Mouse (Mus musculus): ENCODE results near the gene Zfp932. TPM values are rescaled to one million over a fixed set of nuclear protein-coding genes. Genes with fewer than 3 reads are reported as not detected.
"Not testable (repeated sequence)": the region's sequence is repeated elsewhere in the genome, so short reads cannot be mapped to it uniquely, and the experiment has no call there.

Gene Zfp932
- polyA plus RNA-seq (2016; fragmentation: Nextera tagmentation; extraction: Ambion mirVana) = 22.4 and 30.5 TPM in 2 replicates

DNA sequence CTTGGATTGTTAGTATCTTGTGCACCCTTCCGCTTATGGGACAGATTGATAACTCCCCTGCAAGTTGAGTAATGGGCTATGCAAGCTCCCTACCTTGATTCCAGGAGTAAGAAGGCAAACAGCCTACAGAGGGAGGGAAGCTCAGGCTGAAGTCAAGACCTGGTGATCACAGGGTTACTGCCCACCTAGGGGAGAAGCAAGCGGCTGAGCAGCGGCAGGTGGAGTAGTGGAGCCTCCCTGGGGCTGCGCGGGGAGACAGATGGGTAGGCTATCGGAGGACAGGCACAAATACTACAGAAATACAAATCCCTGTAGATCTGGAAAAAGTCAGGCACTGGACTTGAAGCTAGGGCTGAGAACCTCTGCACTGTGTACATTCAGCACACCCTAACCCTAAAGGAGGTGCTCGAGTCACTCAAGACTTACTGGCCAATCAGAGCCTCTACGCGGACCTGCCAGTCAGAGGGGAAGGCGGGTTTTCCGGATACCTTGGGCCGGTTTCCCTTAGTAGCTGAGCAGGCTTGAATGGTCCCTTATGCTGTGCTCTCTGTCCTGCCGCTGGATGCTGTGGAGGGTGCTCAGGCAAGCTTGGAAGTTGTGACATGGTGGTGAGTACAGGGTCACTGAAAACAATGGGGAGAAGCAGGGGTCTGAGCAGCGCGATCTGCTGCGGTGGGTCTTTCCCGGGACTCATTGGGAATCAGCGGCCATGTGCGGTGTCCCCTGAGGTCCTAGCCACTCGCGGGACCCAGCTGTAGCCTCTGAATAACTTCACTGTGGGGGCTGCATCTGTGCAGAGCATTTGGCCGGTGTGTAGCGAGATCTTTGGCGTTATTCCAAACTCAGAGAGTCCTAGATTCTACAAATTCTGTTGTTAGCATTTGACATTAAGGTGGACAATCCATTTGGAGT is at the start of gene Zfp932:
Zfp932 (plus strand) TSS at position 496 of the 912 bp plus-strand sequence.
- H3K9ac ChIP-seq; H3K4me2 ChIP-seq; H3K4me1 ChIP-seq; H3K27me3 ChIP-seq; ATAC-seq (ENCODE audit: low FRiP score); H3K27ac ChIP-seq; H3K36me3 ChIP-seq (replicated peaks); H3K9me3 ChIP-seq; H3K4me3 ChIP-seq (replicated peaks): not testable (repeated sequence)
- no CpG with 5 or more reads among the region's 24 CpGs for WGBS

DNA sequence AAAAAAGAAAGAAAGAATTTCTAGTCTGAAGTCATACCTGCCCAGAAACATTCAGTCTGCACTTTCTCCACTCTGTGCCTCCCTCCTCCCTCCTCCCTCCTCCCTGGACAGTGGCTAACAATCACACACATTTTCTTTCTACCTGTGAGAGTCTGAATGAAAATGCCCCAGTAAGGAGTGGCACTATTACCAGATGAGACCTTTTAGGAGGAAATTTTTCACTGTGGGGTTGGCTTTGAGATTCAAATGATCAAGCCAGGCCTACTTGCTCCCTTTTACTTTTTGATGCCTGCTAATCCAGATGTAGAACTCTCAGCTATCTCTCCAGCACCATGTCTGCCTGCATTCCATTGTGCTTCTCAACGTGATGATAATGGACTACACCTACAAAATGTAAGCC is 46.0 kb upstream of the Zfp932 start:
- H3K4me3 ChIP-seq (replicated peaks) = no peak overlapping the region
- ATAC-seq (ENCODE audit: low FRiP score) = no peak
- no peak overlapping the region for H3K9ac ChIP-seq
- no peaks in the 10 kb centered on the region for H3K36me3 ChIP-seq (replicated peaks)
- H3K4me2 ChIP-seq = no peak overlapping the region
- no peaks in the 10 kb centered on the region for H3K9me3 ChIP-seq
- no peak overlapping the region for H3K27ac ChIP-seq
- no CpG with 5 or more reads among the region's 1 CpGs for WGBS
- H3K27me3 ChIP-seq = no peaks in the 10 kb centered on the region
- no peaks in the 10 kb centered on the region for H3K4me1 ChIP-seq

DNA sequence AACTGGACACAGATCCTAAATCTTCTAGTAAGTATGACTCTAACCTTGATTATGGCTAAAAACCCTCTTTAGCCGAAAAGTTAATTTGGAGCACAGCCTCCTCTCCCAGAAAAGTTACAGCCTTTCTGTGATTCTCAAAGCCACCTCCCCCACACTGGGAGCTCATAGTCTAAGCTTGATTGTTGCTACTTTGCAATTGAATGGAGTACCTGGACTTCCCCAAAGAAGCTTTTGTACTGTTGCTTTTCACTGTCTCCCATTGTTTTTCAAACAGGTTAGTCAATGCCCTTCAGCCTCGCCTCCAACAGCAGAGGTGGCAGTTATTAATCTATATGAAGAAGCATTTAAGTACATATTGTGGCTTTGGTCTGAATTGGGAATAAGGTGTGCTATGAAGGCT is 15.6 kb upstream of the Zfp932 start:
- not testable (repeated sequence) for H3K27ac ChIP-seq; ATAC-seq (ENCODE audit: low FRiP score)
- WGBS = no CpG with 5 or more reads among the region's 2 CpGs

DNA sequence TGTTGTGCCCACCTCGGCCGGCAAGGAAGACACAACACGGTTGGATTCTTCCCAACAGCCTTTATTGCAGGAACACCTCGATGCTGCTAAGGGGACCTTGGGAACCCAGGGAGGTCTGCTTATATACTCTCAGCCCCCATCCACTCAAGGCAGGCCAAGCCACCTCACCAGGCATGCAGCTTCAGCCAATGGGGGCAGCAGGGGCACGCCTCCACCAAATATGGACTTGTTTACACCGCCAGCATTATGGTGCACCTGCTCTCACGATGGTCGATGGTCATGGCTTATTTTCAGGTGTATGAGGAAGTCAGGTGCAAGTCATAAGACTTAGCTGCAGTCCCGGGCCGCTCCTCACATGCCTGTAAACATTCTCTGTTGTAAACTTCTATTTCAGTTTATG is 860 bp upstream of the Zfp932 start:
- not testable (repeated sequence) for H3K9ac ChIP-seq; H3K4me3 ChIP-seq (replicated peaks); H3K36me3 ChIP-seq (replicated peaks); H3K4me2 ChIP-seq; ATAC-seq (ENCODE audit: low FRiP score); H3K27me3 ChIP-seq; H3K4me1 ChIP-seq; H3K27ac ChIP-seq; H3K9me3 ChIP-seq
- no CpG with 5 or more reads among the region's 10 CpGs for WGBS

More for the DNA sequence above, 15.6 kb upstream of the Zfp932 start:
- not testable (repeated sequence) for H3K4me3 ChIP-seq (replicated peaks); H3K4me2 ChIP-seq; H3K4me1 ChIP-seq; H3K9me3 ChIP-seq; H3K9ac ChIP-seq; H3K27me3 ChIP-seq; H3K36me3 ChIP-seq (replicated peaks)

DNA sequence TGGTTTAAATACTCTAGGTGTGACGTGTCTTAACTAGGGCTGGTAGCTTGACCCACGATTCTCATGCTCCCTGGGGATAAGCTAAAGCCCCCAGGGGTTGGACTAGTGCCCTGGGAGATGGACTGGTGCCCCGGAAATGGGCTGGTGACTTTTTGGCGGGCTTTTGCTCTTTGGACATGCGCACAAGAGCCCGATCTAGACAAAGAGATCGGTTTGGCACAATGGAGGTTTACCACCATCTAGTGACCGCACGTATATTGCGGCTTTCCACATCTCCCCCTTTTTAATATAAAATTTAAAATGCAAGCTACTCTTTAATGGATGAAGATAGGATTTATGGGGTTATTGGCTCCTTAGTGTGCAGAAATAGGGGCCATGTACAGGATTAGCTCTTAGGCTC is 19.5 kb downstream of the Zfp932 start:
- WGBS = 89% methylated on average over 10 of the region's 10 CpGs
- not testable (repeated sequence) for H3K27me3 ChIP-seq; H3K4me1 ChIP-seq; H3K27ac ChIP-seq; H3K4me2 ChIP-seq; H3K36me3 ChIP-seq (replicated peaks); H3K9me3 ChIP-seq; H3K4me3 ChIP-seq (replicated peaks); ATAC-seq (ENCODE audit: low FRiP score); H3K9ac ChIP-seq

DNA sequence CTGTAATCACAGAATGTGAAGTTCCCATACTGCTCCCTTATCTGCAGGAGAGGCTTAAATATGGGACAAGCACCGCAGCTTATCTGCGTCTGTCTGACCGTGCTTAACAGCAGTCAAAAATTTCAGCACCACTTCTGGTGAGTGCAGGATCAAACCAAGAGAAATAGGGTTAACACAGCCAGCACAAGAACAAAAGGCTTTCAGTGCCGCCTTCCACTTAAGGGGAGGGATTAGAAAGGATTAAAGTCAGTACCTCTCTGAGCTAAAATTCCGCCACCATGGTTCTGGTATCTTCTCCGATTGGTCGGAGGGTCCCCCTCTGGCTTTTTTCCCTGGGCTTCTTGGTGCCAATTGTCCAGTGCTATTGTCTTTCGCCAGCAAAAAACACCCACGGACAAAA is 27.0 kb downstream of the Zfp932 start:
- Histone ChIP-seq H3K4me1 (no peaks in the 10 kb centered on the region), H3K4me2 (peak overlapping the region; percentile 48), H3K4me3 (replicated peaks) (peak overlapping the region; percentile 28), H3K36me3 (replicated peaks) (no peaks in the 10 kb centered on the region), H3K27ac (peak overlapping the region; percentile 59), H3K9ac (peak overlapping the region; percentile 33), H3K9me3 (no peaks in the 10 kb centered on the region), H3K27me3 (no peaks in the 10 kb centered on the region)
- peak; percentile 70; the same call in 1 of the 2 replicates for ATAC-seq (ENCODE audit: low FRiP score)
- WGBS = 24% methylated on average over 9 of the region's 9 CpGs

DNA sequence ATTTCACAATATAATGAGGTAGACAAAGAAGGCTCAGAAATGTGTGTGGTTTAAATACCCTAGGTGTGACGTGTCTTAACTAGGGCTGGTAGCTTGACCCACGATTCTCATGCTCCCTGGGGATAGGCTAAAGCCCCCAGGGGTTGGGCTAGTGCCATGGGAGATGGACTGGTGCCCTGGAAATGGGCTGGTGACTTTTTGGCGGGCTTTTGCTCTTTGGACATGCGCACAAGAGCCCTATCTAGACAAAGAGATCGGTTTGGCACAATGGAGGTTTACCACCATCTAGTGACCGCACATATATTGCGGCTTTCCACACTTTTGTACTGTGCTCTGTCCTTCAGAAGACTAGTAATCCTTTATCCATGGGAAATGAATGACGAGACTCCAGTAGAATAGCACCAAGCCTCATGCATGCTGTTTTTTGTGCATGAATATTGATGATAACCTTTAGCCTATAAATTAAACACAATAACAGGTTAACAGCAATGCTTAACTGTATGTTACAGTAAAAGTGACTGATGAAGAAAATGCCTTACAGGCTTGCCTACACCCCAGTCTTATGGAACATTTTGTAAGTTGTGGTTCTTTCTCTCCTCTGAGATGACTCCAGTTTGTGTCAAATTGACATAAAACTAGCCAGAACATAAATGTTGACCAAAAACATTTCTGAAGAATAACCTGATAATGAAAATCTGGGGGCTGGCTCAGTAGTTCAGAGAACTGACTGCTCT is 27.5 kb downstream of the Zfp932 start:
- peak overlapping the region; percentile 28 for H3K4me3 ChIP-seq (replicated peaks)
- WGBS = 39% methylated on average over 8 of the region's 8 CpGs
- H3K4me2 ChIP-seq = peak overlapping the region; percentile 48
- H3K36me3 ChIP-seq (replicated peaks); H3K27me3 ChIP-seq; H3K4me1 ChIP-seq; H3K9me3 ChIP-seq: not testable (repeated sequence)
- H3K9ac ChIP-seq = peak overlapping the region; percentile 33
- peak overlapping the region; percentile 59; the same call in 1 of the 2 replicates for H3K27ac ChIP-seq
- ATAC-seq (ENCODE audit: low FRiP score) = peak; percentile 94

DNA sequence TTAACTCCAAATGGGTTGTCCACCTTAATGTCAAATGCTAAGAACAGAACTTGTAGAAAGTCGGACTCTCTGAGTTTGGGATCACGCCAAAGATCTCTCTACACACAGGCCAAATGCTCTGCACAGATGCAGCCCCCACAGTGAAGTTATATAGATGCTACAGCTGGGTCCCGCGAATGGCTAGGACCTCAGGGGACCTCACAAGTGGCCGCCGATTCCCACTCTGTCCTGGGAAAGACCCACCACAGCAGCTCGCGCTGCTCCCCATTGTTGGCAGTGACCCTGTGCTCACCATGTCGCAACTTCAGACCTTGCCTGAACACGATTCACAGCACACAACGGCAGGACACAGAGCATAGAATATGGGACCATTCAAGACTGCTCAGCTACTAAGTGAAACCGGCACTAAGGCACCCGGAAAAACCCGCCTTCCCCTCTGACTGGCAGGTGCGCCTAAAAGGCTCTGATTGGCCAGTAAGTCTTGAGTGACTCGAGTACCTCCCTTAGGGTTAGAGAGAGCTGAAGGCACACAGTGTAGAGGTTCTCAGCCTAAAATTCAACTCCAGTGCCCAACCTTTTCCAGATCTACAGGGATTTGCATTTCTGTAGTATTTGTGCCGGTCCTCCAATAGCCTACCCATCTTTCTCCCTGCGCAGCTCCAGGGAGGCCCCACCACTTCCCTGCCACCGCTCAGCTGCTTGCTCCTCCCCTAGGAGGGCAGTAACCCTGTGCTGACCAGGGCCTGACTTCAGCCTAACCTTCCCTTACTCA is 61.5 kb downstream of the Zfp932 start:
- peak; percentile 96 for ATAC-seq (ENCODE audit: low FRiP score)
- Histone ChIP-seq H3K4me2 (peak overlapping the region; percentile 56), H3K9ac (peak overlapping the region; percentile 54), H3K4me1 (no peaks in the 10 kb centered on the region), H3K4me3 (replicated peaks) (peak overlapping the region; percentile 52), H3K9me3 (0 out of 2 replicates have a peak, but pooled peaks cover 3% of the 10 kb centered on the region), H3K36me3 (replicated peaks) (no peaks in the 10 kb centered on the region), H3K27me3 (no peaks in the 10 kb centered on the region), H3K27ac (no peak overlapping the region)
- 4% methylated on average over 19 of the region's 19 CpGs for WGBS

Other genes starting within 250 kb of the Zfp932 start
- 6.2 and 6.4 TPM in 2 replicates for gene 4930522L14Rik, start 244.6 kb upstream of the Zfp932 start, polyA plus RNA-seq (2016; fragmentation: Nextera tagmentation; extraction: Ambion mirVana)
- 0.54 and 0.86 TPM in 2 replicates for gene Gm15446, start 73.1 kb upstream of the Zfp932 start, polyA plus RNA-seq (2016; fragmentation: Nextera tagmentation; extraction: Ambion mirVana)
- gene Gm17655, start 76.0 kb downstream of the Zfp932 start, polyA plus RNA-seq (2016; fragmentation: Nextera tagmentation; extraction: Ambion mirVana) = 5.9 and 8.4 TPM in 2 replicates
- gene Gm35315, start 97.9 kb downstream of the Zfp932 start, polyA plus RNA-seq (2016; fragmentation: Nextera tagmentation; extraction: Ambion mirVana) = 1.4 and 2.1 TPM in 2 replicates
- gene Plcxd1, start 103.4 kb downstream of the Zfp932 start, polyA plus RNA-seq (2016; fragmentation: Nextera tagmentation; extraction: Ambion mirVana) = 1.1 and 1.2 TPM in 2 replicates
- 39.3 and 44.4 TPM in 2 replicates for gene Gtpbp6, start 111.7 kb downstream of the Zfp932 start, polyA plus RNA-seq (2016; fragmentation: Nextera tagmentation; extraction: Ambion mirVana)
- gene Zfp605, start 113.6 kb downstream of the Zfp932 start, polyA plus RNA-seq (2016; fragmentation: Nextera tagmentation; extraction: Ambion mirVana) = 12.4 and 13.0 TPM in 2 replicates
- 79.2 and 81.8 TPM in 2 replicates for gene Chfr, start 139.3 kb downstream of the Zfp932 start, polyA plus RNA-seq (2016; fragmentation: Nextera tagmentation; extraction: Ambion mirVana)
- gene Golga3, start 180.2 kb downstream of the Zfp932 start, polyA plus RNA-seq (2016; fragmentation: Nextera tagmentation; extraction: Ambion mirVana) = 23.0 and 24.6 TPM in 2 replicates
- gene Ankle2, start 234.5 kb downstream of the Zfp932 start, polyA plus RNA-seq (2016; fragmentation: Nextera tagmentation; extraction: Ambion mirVana) = 37.3 and 39.0 TPM in 2 replicates

Data from forebrain, embryonic 12.5 days (tissue).